Mouse (Mus musculus): ENCODE measurements around the gene Scaf4.
A peak's percentile ranks its signal among the peaks of the same experiment; 100 is the strongest.

The Scaf4 gene

DNA sequence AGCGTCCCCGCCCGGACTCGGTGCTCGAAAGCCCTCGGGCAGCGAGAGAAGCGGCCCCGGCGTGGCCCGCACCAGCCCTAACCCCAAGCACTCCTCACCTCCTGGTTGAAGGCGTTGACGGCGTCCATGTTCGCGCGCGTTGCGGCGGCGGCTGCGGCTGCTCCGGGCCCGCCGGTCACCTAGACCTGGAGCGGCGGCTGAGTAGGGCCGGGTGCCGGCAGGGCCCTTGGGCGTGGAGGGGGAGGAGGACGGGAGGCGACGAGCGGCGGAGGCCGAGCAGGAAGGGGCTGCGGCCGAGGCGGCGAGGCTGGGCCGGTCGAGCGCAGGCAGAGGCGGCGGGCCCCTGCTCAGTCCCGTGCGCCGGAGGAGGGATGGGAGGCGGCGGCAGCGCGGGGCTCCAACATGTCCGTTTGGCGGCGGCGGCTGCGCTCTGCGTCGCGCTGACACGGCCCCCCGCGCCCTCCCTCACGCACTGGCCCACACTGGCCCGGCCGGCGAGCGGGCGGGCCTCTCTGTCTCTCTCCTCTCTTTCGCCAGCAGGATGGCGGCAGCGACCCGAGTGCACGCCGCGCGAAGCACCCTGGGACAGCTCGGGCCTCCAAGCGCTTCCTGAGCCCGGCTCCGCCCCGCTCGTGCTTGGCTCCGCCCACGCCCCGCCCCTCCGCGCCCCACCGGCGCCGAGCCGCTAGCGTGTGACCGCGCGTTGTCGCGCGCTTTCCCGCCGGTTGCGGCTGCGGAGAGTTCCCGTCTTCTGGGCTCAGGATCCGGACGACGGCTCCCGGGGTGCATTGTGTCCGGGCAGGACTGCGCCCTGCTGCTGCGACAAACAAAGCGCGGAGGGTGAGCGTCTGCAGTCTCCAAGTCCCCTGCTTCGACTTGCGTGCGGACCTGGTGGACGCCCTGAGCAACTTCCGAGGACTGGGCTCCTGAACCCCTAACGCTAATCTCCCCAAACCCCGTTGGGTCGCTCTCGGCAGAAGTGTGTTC lies at the start of gene Scaf4:
Gene Scaf4, minus strand, starts transcription at position 599 of the 987 bp plus-strand sequence.
- DNase-seq = peak; percentile 90

DNA sequence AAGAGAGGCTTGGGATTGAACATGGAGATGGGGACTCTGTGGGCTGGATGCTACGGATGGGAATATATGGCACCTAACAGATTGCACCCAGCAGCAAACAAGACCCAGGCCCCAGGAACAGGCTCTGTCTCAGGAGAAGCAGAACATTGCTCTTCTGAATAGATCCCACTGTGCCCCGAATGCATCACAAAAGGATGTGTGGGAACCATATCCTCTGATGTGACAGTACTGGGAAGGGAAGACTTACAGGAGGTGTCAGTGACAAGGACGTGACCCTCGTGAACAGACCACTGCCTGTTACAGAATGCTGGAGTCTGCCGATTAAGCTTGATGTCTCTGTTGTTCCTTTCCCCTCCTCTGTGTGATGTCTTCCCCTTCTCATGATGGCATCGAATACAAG lies 48.2 kb upstream of the Scaf4 start:
- DNase-seq = no peak

DNA sequence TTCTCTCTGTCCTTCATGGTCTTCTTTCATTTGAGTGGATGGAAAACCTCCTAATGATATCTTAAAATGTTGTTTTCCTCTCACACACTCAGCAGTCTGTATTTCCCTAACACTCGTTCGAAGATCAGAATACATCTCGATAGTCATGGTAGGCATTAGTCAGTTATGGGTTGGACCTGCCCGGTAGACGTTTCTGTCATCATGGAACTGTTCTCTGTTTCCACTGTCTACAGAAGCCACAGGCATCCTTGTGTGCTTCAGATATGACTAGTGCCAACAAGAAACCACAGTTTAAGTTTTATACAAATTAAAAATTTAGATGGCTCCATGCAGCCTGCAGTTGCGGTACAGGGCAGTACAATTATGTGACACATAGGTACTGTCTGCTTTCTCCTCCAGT lies 46.7 kb upstream of the Scaf4 start:
- no peak for DNase-seq

DNA sequence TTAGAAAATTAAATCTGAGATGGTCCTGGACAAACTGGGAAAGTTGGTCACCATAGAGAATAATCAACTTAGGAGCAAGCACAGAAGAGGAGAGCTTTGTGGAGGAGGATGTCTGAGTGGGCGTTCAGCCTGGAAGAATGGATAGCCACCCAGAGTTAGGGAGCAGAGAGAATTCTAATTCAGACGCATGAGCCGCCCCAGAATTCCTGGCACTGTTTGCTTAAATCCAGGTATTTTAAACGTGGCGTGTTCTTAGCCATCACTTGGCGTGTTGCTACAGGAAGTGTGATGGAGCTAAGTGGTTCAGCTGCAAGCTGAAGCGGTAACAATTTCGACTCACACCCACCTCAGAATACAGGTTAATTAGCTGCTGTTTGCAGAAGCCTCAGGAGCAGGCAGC lies 45.2 kb upstream of the Scaf4 start:
- DNase-seq = no peak

DNA sequence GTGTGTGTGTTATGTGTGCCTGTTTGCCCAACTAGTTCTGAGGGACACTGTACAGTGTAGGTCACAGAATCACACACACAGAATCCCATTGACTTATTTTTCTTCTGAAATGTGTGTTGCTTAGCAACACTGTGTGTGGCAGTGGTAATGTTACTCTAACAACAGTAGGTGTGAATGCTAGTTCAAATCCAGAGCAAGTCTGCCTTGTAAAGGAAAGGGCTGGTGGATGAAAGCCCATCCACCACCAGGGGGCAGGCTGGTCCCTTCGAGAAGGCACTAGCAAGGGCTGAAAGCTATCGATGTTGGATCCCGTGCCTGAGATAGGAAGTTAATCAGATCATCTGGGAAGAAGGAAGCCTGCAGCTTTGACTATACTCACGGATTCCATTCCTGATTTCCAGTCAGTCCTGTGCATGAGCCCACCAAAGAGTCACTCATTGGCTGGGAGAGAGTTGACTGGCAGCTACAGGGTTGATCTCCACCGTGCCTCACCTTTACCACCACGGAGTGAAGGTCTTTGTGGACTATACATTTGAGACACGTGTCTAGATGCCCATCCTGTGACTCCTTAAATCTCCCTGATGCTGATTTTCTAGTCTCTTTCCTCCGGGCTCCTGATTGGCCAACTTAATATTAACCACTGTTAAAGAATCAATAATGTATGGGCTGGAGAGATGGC lies 38.7 kb upstream of the Scaf4 start:
- peak; percentile 30 to 34 for DNase-seq

DNA sequence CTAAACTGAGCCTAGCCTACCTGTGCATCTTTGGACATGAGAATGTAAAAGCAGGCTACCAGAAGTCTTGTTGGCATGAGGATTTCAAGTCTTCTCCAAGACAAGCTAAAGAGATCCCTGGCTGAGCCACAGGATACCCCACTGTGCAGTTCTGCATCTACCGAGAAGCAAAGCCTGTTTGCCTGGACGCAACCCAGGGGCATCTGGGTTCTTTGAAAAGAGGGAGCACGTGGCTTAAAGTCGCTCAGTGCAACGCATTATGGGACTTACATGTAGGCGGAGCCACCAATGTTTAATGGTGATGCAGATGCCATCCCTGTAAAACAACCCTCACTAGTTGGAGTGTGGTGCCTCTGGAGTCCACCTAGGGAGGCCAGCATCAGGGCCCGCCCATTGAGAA lies 35.0 kb upstream of the Scaf4 start:
- DNase-seq = no peak

DNA sequence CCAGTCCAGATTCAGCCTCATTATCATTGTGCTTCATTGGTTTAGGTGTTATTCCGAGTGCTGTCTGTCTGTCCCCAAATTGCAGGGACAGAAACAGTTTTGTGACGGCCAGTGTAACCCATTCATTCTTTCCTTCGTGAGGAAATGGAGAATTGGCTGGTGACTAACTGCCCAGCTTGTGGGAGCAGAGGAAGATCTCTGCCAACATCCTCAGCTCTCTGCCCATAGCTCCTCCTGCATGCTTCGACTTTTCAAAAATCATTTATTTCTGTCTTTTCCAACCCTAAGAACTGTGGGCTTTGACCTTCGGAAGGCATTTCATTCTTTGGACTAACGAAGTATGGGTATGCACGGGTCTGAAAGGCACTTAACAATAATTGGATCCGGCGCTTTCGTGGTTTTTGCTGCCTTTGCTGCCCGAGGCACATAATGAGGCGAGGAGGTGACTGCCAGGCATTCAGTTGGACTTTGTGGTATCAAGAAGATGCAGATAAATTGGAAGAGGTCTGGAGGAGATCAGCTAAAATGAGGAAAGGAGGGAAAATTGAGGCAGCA lies 34.1 kb upstream of the Scaf4 start:
- DNase-seq = no peak

DNA sequence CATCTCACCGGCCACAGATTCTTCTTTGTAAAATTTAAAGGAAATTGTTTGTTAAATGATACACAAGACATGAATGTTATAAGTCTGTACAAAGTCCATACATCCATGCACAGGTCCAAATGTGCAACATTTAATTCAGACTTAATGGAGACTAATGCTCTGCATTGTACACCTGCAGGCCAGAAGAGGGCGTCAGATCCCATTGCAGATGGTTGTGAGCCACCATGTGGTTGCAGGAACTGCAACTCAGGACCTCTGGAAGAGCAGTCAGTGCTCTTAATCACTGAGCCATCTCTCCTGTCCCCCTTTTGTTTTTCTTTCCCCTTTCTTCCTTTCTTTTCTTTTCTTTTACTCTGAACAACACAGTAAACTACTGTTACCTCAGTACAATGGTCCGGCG lies 33.5 kb upstream of the Scaf4 start:
- no peak for DNase-seq

DNA sequence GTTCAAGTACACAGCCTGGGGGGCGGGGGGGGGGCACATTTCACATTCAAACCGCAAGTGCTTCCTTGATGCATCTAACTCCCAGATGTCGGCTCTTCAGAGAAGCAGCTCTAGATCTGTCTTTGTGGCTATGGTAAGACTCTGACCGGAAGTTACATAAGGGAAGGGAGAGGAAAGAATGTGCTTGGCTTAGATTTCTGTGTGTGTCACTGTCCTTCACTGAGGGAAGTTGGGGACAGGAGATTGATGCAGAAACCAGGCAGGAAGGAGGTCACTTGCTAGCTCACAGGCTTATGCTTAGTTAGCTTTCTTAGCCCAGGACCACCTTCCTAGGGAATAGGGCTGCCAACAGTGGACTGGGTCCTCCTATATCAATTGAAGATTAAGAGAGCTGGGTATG lies 31.6 kb upstream of the Scaf4 start:
- DNase-seq = no peak

DNA sequence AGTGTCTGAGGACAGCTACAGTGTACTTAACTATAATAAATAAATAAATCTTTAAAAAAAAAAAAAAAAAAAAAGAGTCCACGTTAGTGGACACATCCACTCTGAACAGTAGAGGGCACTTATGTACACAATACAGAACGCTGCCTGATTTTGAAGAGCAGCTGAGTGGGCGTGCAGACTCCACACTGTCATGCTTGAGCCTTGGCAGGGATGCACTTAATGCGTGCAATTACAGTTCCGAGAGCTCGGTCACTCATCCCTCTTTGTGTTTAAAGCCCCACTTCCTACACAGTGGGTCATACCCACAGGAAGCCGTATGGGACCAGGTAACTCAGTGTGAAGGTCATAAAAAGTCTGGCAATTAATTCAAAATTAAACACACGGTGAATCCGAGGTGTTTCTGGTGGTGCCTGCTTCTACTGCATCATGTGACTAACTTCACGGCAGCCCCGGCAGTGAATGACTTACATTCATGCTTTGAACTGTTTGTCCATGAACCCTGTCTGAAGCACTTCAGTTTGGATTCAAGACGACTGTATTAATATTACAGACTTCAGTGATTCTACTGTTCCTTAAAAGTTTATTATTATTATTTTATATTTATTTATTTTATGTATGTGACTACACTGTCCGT lies 28.3 kb upstream of the Scaf4 start:
- no peak for DNase-seq

DNA sequence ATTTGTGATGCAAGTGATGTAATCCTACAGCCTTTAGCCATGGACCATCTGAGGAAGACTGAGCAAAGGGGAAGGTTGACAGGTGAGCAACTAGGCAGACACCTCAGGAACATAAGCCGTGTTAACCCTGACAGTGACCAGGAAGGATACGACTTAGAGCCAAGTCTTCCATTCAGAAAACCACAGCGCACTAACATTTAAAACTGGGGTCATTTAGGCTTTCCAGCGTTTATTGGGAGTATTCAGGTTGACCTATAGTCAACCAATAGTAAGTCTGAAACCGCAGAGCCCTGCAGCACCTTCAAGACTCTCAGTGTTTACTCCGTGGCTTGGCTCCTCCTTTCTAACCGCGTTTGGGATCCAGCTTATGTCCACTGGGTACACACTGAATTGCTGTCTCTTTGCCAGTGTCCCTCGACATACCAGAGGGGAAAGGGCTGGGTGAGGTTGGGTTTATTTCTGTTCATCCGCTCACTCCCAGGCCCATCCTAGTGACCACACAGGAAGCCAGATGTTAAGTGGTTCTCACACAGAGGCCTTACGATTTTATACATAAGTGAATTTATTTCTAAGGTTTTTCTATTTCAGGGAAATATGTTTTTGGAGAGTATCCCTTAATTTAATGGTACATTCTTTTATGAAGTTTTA lies 26.3 kb upstream of the Scaf4 start:
- DNase-seq = no peak

DNA sequence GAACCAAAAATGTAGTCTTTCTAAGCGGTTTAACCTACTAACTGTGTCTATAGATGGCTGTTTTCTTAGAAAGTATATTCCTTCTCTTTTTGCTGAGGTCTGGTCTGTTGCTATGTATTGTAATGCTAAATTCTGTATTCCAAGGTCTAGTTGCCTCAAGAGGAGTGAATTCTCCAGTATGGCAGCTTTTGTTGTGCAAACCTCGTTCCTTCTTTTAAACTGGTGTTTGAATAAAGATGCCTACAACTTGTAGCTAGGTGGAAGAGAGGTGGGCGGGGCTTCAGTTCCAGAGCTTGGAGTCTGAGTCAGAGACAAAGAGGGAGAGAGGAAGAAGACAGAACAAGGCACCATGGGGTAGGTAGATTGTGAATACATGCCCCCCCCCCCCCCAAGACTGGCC lies 25.5 kb upstream of the Scaf4 start:
- no peak for DNase-seq

DNA sequence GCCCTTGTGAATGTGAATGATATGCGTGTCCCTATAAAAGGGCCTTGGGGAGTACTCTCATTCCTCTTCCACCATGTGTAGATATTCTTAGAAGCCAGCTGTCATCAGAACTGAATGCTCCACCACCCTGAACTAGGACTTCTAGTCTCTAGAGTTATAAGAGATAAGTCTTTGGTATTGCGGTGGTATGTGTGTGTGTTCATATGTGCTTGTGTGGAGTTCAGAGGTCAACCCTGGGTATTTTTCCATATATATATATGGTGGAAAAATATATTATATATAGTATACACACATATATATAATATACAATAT lies 19.6 kb upstream of the Scaf4 start:
- DNase-seq = no peak

DNA sequence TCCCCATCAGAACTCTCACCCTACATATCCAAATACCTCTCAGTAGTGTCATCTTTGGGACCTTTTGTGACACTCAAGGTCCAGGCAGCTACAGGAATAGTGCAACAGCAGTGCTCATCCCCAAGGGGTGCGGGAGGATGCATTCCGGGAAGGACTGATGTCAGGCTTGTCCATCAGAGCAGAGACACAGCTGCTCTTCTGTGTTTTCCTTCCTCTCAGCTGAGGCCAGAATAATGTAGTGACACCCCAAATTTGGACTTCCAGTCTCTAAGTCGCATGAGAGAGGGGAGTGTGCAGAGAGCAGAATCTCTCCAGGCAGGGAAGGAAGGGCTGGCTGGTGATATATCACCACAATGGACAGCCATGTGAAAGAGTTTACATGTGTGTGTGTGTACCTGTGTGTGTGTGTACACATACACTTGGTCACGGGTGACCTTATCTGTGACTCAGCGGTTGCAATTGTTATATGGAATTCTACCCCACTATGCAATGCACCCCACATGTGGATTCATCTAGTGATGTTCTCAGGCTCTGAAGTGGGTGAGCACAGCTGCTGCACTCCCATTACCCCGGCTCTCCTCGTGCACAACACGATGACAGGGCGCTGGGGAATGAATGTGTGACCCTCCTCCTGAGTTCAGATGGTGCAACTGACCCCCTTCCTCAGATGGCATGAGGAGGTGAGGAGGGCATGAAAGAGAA lies 19.1 kb upstream of the Scaf4 start:
- DNase-seq = no peak

DNA sequence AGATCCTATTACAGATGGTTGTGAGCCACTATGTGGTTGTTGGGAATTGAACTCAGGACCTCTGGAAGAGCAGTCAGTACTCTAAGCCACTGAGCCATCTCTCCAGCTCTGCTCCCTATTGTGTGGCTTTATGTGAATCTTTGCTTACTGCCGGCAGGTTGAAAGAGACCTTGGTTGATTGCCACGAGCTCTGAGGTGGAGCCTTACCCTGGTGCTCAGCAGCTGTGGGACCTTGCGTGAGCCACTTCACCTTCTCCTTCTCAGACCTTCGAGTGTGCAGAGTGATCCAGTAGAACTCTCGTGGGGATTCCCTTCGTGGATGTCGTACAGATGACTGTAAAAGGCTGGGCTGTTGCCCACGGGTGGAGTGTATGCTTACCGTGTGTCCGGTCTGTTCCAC lies 17.4 kb upstream of the Scaf4 start:
- DNase-seq = no peak

DNA sequence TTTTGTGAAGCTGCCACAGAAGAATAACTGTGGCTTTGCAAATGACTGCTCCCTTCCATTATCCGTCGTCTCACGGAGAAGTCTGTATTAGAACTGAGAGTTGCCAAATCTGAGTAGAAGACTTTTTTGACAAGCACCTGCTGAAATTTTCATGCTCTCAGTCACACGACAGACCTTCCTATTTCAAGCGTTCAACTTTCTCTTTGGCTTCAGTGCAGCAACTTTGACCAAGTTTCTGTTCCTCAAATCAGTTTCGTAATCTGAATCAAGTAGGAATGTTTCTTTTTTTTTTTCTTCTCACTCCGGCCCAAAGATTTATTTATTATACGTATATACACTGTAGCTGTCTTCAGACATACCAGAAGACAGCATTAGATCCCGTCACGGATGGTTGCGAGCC lies 16.6 kb upstream of the Scaf4 start:
- no peak for DNase-seq

DNA sequence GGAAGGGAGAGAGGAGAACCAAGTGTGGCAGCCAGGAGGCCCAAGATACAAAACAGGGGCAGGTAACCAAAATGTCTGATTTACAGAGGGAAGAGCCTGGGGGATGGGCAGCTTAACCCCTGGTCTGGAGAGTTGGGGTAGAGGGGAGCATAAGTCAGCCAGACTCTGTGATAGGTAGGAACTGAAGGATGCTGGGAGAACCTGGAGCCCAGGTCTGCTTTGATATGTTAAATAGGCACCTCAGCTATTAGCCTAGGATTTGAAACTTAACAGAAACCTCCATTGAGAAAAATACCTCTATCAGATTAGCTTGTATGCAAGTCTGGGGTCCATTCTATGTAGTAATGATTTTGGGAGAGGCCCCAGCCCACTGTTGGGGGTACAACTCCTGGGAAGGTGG lies 15.3 kb upstream of the Scaf4 start:
- DNase-seq = no peak

DNA sequence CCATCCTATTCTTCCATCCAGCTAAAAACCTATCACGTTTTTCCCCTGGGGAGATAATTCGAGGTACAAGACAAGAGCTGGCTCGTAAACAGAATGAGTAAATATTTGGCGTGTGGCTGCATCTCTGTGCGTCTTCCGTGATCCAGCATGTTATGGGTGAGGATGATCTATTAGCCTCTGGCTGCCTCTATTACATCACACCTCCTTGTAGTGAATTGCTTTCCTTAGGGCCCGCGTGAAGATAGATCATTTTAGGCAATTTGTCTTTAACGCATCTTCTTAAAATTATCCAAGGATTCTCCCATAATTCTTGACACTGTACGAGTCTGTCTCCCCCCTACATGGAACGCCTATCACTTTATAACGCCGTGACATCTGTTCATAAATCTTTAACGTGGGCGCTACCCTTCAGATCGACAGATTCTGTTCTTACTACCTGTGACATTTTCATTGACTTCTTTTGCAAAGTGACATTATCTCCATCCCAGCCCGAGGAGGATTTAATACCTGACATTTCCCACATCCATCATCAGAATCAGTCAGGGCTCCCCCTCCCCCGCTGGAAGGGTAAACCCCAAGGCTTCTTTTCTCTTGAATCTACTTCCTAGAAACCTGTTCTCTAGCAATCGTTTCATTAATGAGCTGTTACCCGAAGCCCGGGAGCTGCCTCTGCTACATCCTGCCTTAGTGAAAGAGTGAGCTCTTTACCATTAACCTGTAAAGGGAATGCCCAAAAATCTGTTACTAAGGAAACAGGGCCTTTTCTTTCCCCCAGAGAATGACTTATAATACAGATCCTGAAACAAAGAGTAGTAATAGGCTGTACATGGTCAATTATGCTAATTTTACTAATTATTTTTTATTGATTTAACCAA lies 14.4 kb upstream of the Scaf4 start:
- no peak for DNase-seq

DNA sequence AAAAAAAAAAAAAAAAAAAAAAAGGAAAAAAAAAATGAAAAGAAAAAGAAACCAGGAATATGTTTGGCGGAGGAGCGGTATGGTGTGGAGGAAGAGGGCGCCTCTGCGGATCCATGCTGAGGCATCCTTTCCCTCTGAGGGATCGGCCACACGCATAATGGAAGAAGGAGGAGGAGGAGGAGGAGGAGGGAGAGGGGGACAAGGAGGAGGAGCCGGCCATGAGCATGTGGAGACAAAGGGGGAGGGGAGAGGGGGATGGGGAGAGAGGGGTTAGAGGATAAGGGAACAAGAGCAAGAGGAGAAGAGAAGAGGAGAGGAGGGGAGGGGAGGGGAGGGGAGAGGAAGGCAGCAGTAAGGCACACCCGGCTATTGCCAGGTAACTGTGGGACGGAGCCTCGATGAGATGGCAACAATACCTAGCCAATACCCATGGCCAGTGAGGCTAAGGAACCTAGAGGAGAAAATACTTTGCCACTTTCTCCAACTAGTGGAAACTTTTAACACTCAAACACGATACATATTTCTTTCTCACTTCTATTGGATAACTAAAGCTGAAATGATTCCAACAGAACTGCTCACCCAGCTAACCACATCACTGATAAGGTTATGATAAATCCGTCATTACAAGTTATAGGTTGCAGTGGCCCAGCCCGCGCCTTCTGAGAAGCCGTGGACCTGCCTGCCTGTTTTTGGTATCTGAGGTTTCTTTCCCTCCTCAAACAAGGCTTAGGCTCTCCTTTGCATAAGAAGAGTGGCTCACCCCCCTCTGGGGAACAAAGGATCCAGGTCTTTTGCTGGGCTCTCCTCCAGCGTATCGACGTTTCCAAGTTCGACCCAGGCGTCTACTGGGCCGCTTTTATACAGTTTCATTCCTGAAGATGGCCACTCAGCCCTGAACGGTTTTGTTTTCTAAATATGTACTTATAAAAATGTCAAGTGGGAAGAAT lies 13.4 kb upstream of the Scaf4 start:
- DNase-seq = no peak

DNA sequence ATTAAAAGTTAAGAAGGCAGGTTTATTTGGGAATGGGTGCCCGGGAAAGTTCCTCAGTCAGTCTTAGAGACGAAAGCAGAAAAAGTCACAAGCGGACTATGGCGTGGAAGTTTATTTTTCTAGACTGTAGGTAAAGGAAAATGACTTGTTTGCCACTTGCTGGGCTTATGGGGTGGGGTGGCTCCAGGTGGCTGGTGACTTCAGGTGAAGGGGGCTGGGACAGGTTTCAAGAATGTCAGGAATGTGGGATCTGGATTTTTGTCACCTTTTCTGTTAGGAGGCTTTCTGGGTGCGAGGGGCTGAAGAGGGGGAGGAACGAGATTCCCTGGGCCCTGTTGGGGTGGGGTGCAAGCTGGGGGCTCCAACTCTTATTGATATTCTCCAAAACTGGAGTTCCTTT lies 7.4 kb upstream of the Scaf4 start:
- no peak for DNase-seq

Data from thymus, adult 18-20 months (tissue).